Mouse (Mus musculus) adipocyte (in vitro differentiated cells): ENCODE results near the gene Gmfg.

Source experiments
- DNase-seq: peaks from one replicate; pipeline ENCODE4 v3.0.0-alpha.2; 2016; ENCODE audit warnings: low spot score

Gmfg gene

GRCm38 (mm10) chr7:28436932-28437570, at the start of gene Gmfg:
Gene Gmfg (plus strand): TSS chr7:28437447.
- peak; percentile 79 for DNase-seq

- DNase-seq, result no peak
Observed at GRCm38 (mm10) chr7:28390331-28390730, 46.9 kb upstream of the Gmfg start.

GRCm38 (mm10) chr7:28392429-28393271, 44.6 kb upstream of the Gmfg start, which contains the start of the genes Med29 and Paf1:
Gene Med29 (minus strand): TSS chr7:28392708.
Gene Paf1 (plus strand): TSS chr7:28392951.
- peak; percentile 98 for DNase-seq

GRCm38 (mm10) chr7:28393272-28393951, 43.8 kb upstream of the Gmfg start:
- DNase-seq, result no peak

GRCm38 (mm10) chr7:28395425-28395824, 41.8 kb upstream of the Gmfg start:
- no peak for DNase-seq

- DNase-seq, result peak; percentile 49
Observed at GRCm38 (mm10) chr7:28398000-28398399, 39.2 kb upstream of the Gmfg start.

- DNase-seq, result no peak
Observed at GRCm38 (mm10) chr7:28398696-28399340, 38.4 kb upstream of the Gmfg start.

- DNase-seq, result no peak
Observed at GRCm38 (mm10) chr7:28401030-28401429, 36.2 kb upstream of the Gmfg start.

- DNase-seq, result no peak
Observed at GRCm38 (mm10) chr7:28401942-28402341, 35.3 kb upstream of the Gmfg start.

- peak; percentile 86 for DNase-seq
Observed at GRCm38 (mm10) chr7:28410841-28411475, 26.3 kb upstream of the Gmfg start.

GRCm38 (mm10) chr7:28412826-28413225, 24.4 kb upstream of the Gmfg start:
- no peak for DNase-seq

- no peak for DNase-seq
Observed at GRCm38 (mm10) chr7:28417368-28417767, 19.9 kb upstream of the Gmfg start.

- peak; percentile 56 for DNase-seq
Observed at GRCm38 (mm10) chr7:28418096-28418670, 19.1 kb upstream of the Gmfg start.

GRCm38 (mm10) chr7:28419416-28419815, 17.8 kb upstream of the Gmfg start:
- DNase-seq, result no peak

- no peak for DNase-seq
Observed at GRCm38 (mm10) chr7:28423018-28423417, 14.2 kb upstream of the Gmfg start.

- DNase-seq, result no peak
Observed at GRCm38 (mm10) chr7:28427738-28428137, 9.5 kb upstream of the Gmfg start.

- DNase-seq, result no peak
Observed at GRCm38 (mm10) chr7:28430512-28430911, 6.7 kb upstream of the Gmfg start.

- DNase-seq, result no peak
Observed at GRCm38 (mm10) chr7:28432252-28432651, 5.0 kb upstream of the Gmfg start.

GRCm38 (mm10) chr7:28435660-28436259, 1.5 kb upstream of the Gmfg start:
- no peak for DNase-seq

- DNase-seq, result peak; percentile 97
Observed at GRCm38 (mm10) chr7:28436271-28436904, 859 bp upstream of the Gmfg start.
